Mouse (Mus musculus): Measurements from ENCODE around the gene Zfp821.

Zfp821 gene

GRCm38 (mm10) chr8:109705320-109706075 lies at the start of gene Zfp821:
TSS of gene Zfp821 (plus strand) at chr8:109705546.
- peak; percentile 96 for DNase-seq

- no peak for DNase-seq
Measured at GRCm38 (mm10) chr8:109656860-109657259, 48.5 kb upstream of the Zfp821 start.

GRCm38 (mm10) chr8:109662328-109662727 lies 43.0 kb upstream of the Zfp821 start:
- DNase-seq, result no peak

GRCm38 (mm10) chr8:109666616-109667015 lies 38.7 kb upstream of the Zfp821 start:
- no peak for DNase-seq

- DNase-seq, result no peak
Measured at GRCm38 (mm10) chr8:109672656-109673055, 32.7 kb upstream of the Zfp821 start.

- no peak for DNase-seq
Measured at GRCm38 (mm10) chr8:109673596-109673995, 31.8 kb upstream of the Zfp821 start.

GRCm38 (mm10) chr8:109675896-109676643 lies 29.3 kb upstream of the Zfp821 start:
- no peak for DNase-seq

- no peak for DNase-seq
Measured at GRCm38 (mm10) chr8:109681535-109681934, 23.8 kb upstream of the Zfp821 start.

- no peak for DNase-seq
Measured at GRCm38 (mm10) chr8:109682120-109682519, 23.2 kb upstream of the Zfp821 start.

GRCm38 (mm10) chr8:109687248-109687647 lies 18.1 kb upstream of the Zfp821 start:
- DNase-seq, result no peak

GRCm38 (mm10) chr8:109691769-109692168 lies 13.6 kb upstream of the Zfp821 start:
- DNase-seq, result peak; percentile 34

GRCm38 (mm10) chr8:109692443-109693145 lies 12.8 kb upstream of the Zfp821 start:
- no peak for DNase-seq

GRCm38 (mm10) chr8:109693146-109693900 lies 12.0 kb upstream of the Zfp821 start, which contains the start of gene Ist1:
TSS of gene Ist1 (minus strand) at chr8:109693260.
- DNase-seq, result peak; percentile 99

GRCm38 (mm10) chr8:109694154-109694553 lies 11.2 kb upstream of the Zfp821 start:
- no peak for DNase-seq

- DNase-seq, result no peak
Measured at GRCm38 (mm10) chr8:109697754-109698153, 7.6 kb upstream of the Zfp821 start.

- no peak for DNase-seq
Measured at GRCm38 (mm10) chr8:109698477-109698876, 6.9 kb upstream of the Zfp821 start.

GRCm38 (mm10) chr8:109704565-109705319 lies 604 bp upstream of the Zfp821 start:
- peak; percentile 12 for DNase-seq

- DNase-seq, result peak; percentile 41
Measured at GRCm38 (mm10) chr8:109706076-109706873, 929 bp downstream of the Zfp821 start.

GRCm38 (mm10) chr8:109706874-109707237 lies 1.5 kb downstream of the Zfp821 start:
- peak; percentile 88 for DNase-seq

- peak; percentile 61 for DNase-seq
Measured at GRCm38 (mm10) chr8:109707921-109708320, 2.6 kb downstream of the Zfp821 start.

GRCm38 (mm10) chr8:109712521-109712920 lies 7.2 kb downstream of the Zfp821 start:
- no peak for DNase-seq

All from thymus, postnatal 14 days (tissue).